13 mouse cellular contexts compared by ENCODE assay signal in the genomic region with DNA sequence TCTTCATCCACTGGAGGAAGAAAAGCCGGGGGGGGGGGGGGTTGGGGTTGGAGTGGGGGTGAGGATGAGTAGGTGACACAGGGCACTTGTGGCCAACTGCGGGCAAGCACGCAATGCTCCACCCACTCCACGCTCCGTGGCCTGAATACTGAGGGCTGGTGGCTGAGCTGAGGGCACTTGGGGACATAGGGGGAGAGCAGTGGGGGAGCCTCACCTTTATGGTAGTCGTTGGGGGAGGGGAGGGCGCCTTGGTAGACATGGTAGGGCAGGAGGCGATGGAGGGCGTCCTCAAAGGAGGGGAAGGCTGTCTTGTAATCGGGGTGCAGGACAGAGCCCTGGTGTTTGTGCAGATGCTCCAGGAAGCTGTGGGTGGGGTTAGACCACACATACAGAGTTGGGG. TPM values are rescaled to one million over a fixed set of nuclear protein-coding genes. Genes with fewer than 3 reads are reported as not detected.
DNase-seq lines count a peak whose midpoint lies in the region; ATAC-seq and TF ChIP-seq lines count a peak whose summit lies in the region.
"Had no signal": no experiment of that assay in that cellular context is flagged by ENCODE, and none has a peak within 500 bp of the region (broad histone marks: within the 10 kb centered on the region; RNA-seq: fewer than 3 reads in every experiment).

No protein-coding gene starts in this region.

- H3K4me3 ChIP-seq in embryonic facial prominence, embryonic 15.5 days (replicated peaks) = no peak overlapping the region
- no peak overlapping the region for H3K4me3 ChIP-seq in embryonic facial prominence, embryonic 10.5 days
- no peak overlapping the region for H3K4me3 ChIP-seq in kidney, embryonic 15.5 days (replicated peaks)
- no peak overlapping the region for H3K4me3 ChIP-seq in neural tube, embryonic 14.5 days (ENCODE audit: low read depth, low read length)
- H3K4me3 ChIP-seq in midbrain, postnatal 0 days (ENCODE audit: low read depth, low read length) = no peak overlapping the region
- H3K4me3 ChIP-seq: erythroblast, embryonic 14.5 days; forebrain, embryonic 15.5 days; heart, embryonic 13.5 days; limb, embryonic 15.5 days; midbrain, embryonic 12.5 days had no signal

- no peak overlapping the region for H3K9ac ChIP-seq in embryonic facial prominence, embryonic 15.5 days
- H3K9ac ChIP-seq in kidney, embryonic 15.5 days = no peak overlapping the region
- H3K9ac ChIP-seq in neural tube, embryonic 14.5 days (replicated peaks; ENCODE audit: low read depth, low read length) = no peak overlapping the region
- no peak overlapping the region for H3K9ac ChIP-seq in midbrain, postnatal 0 days (replicated peaks; ENCODE audit: low read length, poor library complexity, severe bottlenecking)
- H3K9ac ChIP-seq: forebrain, embryonic 15.5 days; heart, embryonic 13.5 days; limb, embryonic 15.5 days; midbrain, embryonic 12.5 days had no signal

- H3K36me3 ChIP-seq in embryonic facial prominence, embryonic 15.5 days = peaks cover 76% of the 10 kb centered on the region
- peaks cover 99% of the 10 kb centered on the region for H3K36me3 ChIP-seq in embryonic facial prominence, embryonic 10.5 days (replicated peaks)
- peaks cover 86% of the 10 kb centered on the region for H3K36me3 ChIP-seq in kidney, embryonic 15.5 days
- H3K36me3 ChIP-seq in neural tube, embryonic 14.5 days (ENCODE audit: control insufficient read depth, insufficient read depth, low read length) = peaks cover 21% of the 10 kb centered on the region
- H3K36me3 ChIP-seq in midbrain, postnatal 0 days (ENCODE audit: insufficient read depth, low read length) = peaks cover 38% of the 10 kb centered on the region

- 0 out of 2 replicates have a peak overlapping the region, but pooled peaks have one; percentile 69 for H3K27ac ChIP-seq in embryonic facial prominence, embryonic 15.5 days (replicated peaks)
- H3K27ac ChIP-seq in embryonic facial prominence, embryonic 10.5 days (replicated peaks) = no peak overlapping the region
- H3K27ac ChIP-seq in kidney, embryonic 15.5 days = no peak overlapping the region
- no peak overlapping the region for H3K27ac ChIP-seq in neural tube, embryonic 14.5 days (ENCODE audit: low read depth, low read length)
- no peak overlapping the region for H3K27ac ChIP-seq in midbrain, postnatal 0 days (ENCODE audit: low read depth, low read length)
- H3K27ac ChIP-seq: forebrain, embryonic 15.5 days; heart, embryonic 13.5 days; limb, embryonic 15.5 days; midbrain, embryonic 12.5 days had no signal

- no peaks in the 10 kb centered on the region for H3K4me1 ChIP-seq in embryonic facial prominence, embryonic 15.5 days
- H3K4me1 ChIP-seq in embryonic facial prominence, embryonic 10.5 days = no peaks in the 10 kb centered on the region
- no peaks in the 10 kb centered on the region for H3K4me1 ChIP-seq in kidney, embryonic 15.5 days
- no peaks in the 10 kb centered on the region for H3K4me1 ChIP-seq in neural tube, embryonic 14.5 days (ENCODE audit: control insufficient read depth, insufficient read depth, low read length)
- H3K4me1 ChIP-seq in midbrain, postnatal 0 days (ENCODE audit: insufficient read depth, low read length) = no peaks in the 10 kb centered on the region
- H3K4me1 ChIP-seq: forebrain, embryonic 15.5 days; limb, embryonic 15.5 days; midbrain, embryonic 12.5 days had no signal

- no peak for TF ChIP-seq CTCF in midbrain, postnatal 0 days (IDR thresholded peaks at IDR 0.05)

- H3K27me3 ChIP-seq in embryonic facial prominence, embryonic 15.5 days = no peaks in the 10 kb centered on the region
- H3K27me3 ChIP-seq in embryonic facial prominence, embryonic 10.5 days (replicated peaks; ENCODE audit: low read depth, poor library complexity, severe bottlenecking) = no peaks in the 10 kb centered on the region
- H3K27me3 ChIP-seq in kidney, embryonic 15.5 days = no peaks in the 10 kb centered on the region
- H3K27me3 ChIP-seq in neural tube, embryonic 14.5 days (ENCODE audit: control insufficient read depth, insufficient read depth, low read length) = no peaks in the 10 kb centered on the region
- H3K27me3 ChIP-seq in midbrain, postnatal 0 days (ENCODE audit: insufficient read depth, low read length) = no peaks in the 10 kb centered on the region
- H3K27me3 ChIP-seq: forebrain, embryonic 15.5 days; heart, embryonic 13.5 days; limb, embryonic 15.5 days; midbrain, embryonic 12.5 days had no signal

- WGBS in embryonic facial prominence, embryonic 15.5 days = 90% methylated on average over 10 of the region's 10 CpGs
- WGBS in embryonic facial prominence, embryonic 10.5 days = 96% methylated on average over 10 of the region's 10 CpGs
- 92% methylated on average over 10 of the region's 10 CpGs for WGBS in kidney, embryonic 15.5 days
- 97% methylated on average over 10 of the region's 10 CpGs for WGBS in neural tube, embryonic 14.5 days
- 96% methylated on average over 10 of the region's 10 CpGs for WGBS in midbrain, postnatal 0 days

- H3K9me3 ChIP-seq in embryonic facial prominence, embryonic 15.5 days (replicated peaks) = no peaks in the 10 kb centered on the region
- peaks cover 7% of the 10 kb centered on the region; the same call in 1 of the 2 replicates for H3K9me3 ChIP-seq in embryonic facial prominence, embryonic 10.5 days
- no peaks in the 10 kb centered on the region for H3K9me3 ChIP-seq in kidney, embryonic 15.5 days (replicated peaks)
- no peaks in the 10 kb centered on the region for H3K9me3 ChIP-seq in neural tube, embryonic 14.5 days (ENCODE audit: control insufficient read depth, low read length)
- no peaks in the 10 kb centered on the region for H3K9me3 ChIP-seq in midbrain, postnatal 0 days (ENCODE audit: low read length)
- H3K9me3 ChIP-seq: forebrain, embryonic 15.5 days; heart, embryonic 13.5 days; limb, embryonic 15.5 days; midbrain, embryonic 12.5 days had no signal

- no peak overlapping the region for H3K4me2 ChIP-seq in embryonic facial prominence, embryonic 15.5 days (replicated peaks)
- H3K4me2 ChIP-seq in kidney, embryonic 15.5 days = no peak overlapping the region
- H3K4me2 ChIP-seq in neural tube, embryonic 14.5 days (ENCODE audit: low read depth, low read length) = no peak overlapping the region
- H3K4me2 ChIP-seq in midbrain, postnatal 0 days (ENCODE audit: low read depth, low read length, poor library complexity, severe bottlenecking) = no peak overlapping the region
- H3K4me2 ChIP-seq: forebrain, embryonic 15.5 days; heart, embryonic 13.5 days; limb, embryonic 15.5 days; midbrain, embryonic 12.5 days had no signal

- peak; percentile 16; the same call in 1 of the 2 replicates for ATAC-seq in embryonic facial prominence, embryonic 15.5 days (ENCODE audit: insufficient number of reproducible peaks, low FRiP score, low TSS enrichment, low read depth)
- 0 out of 2 replicates have a peak, but pooled peaks have one; percentile 16 for ATAC-seq in kidney, embryonic 15.5 days (replicated peaks; ENCODE audit: low FRiP score)
- ATAC-seq in neural tube, embryonic 14.5 days (ENCODE audit: low read depth) = peak; percentile 5; the same call in 1 of the 2 replicates
- peak; percentile 6; the same call in 1 of the 2 replicates for ATAC-seq in midbrain, postnatal 0 days (ENCODE audit: low FRiP score)
- ATAC-seq: forebrain, embryonic 15.5 days had no signal

- DNase-seq in embryonic facial prominence, embryonic 10.5 days (ENCODE audit: low spot score) = no peak
- no peak for DNase-seq in kidney, adult 9 months
- no peak for DNase-seq in neural tube, embryonic 10.5 days (ENCODE audit: extremely low spot score, low spot score)
- no peak for DNase-seq in midbrain, postnatal 0 days (ENCODE audit: low spot score)

RNA-seq across cellular contexts. Expression of gene Ehd2, which starts 8.1 kb away (rescaled TPM):
- polyA plus RNA-seq in embryonic facial prominence, embryonic 15.5 days (2015; fragmentation: Nextera tagmentation; extraction: Ambion mirVana) = 72.5 and 73.3 TPM in 2 replicates
- 11.6 and 13.8 TPM in 2 replicates for polyA plus RNA-seq in embryonic facial prominence, embryonic 10.5 days (2016; fragmentation: Nextera tagmentation; extraction: Ambion mirVana)
- polyA plus RNA-seq in kidney, embryonic 15.5 days (2015; fragmentation: Nextera tagmentation; extraction: Ambion mirVana) = 39.4 and 39.5 TPM in 2 replicates
- polyA plus RNA-seq in neural tube, embryonic 14.5 days (2014; fragmentation: Nextera tagmentation; extraction: Ambion mirVana) = 3.2 and 5.5 TPM in 2 replicates
- 5.6 and 5.9 TPM in 2 replicates for total RNA-seq in midbrain, postnatal 0 days (2014; rRNA removed)
- 3.9 and 4.3 TPM in 2 replicates for polyA plus RNA-seq in midbrain, postnatal 0 days (2015; fragmentation: Nextera tagmentation; extraction: Ambion mirVana)
- total RNA-seq: granulocyte monocyte progenitor cell, adult 5-6 weeks had no signal

RNA-seq across cellular contexts. Expression of gene Nop53, which starts 29.6 kb away (rescaled TPM):
- polyA plus RNA-seq in embryonic facial prominence, embryonic 15.5 days (2015; fragmentation: Nextera tagmentation; extraction: Ambion mirVana) = 202 and 212 TPM in 2 replicates
- polyA plus RNA-seq in embryonic facial prominence, embryonic 10.5 days (2016; fragmentation: Nextera tagmentation; extraction: Ambion mirVana) = 180 and 185 TPM in 2 replicates
- polyA plus RNA-seq in kidney, embryonic 15.5 days (2015; fragmentation: Nextera tagmentation; extraction: Ambion mirVana) = 194 and 195 TPM in 2 replicates
- 99.9 and 122 TPM in 2 replicates for polyA plus RNA-seq in neural tube, embryonic 14.5 days (2014; fragmentation: Nextera tagmentation; extraction: Ambion mirVana)
- total RNA-seq in midbrain, postnatal 0 days (2014; rRNA removed) = 82.8 and 104 TPM in 2 replicates
- polyA plus RNA-seq in midbrain, postnatal 0 days (2015; fragmentation: Nextera tagmentation; extraction: Ambion mirVana) = 128 and 143 TPM in 2 replicates

RNA-seq across cellular contexts. Expression of gene Selenow, which starts 53.2 kb away (rescaled TPM):
- polyA plus RNA-seq in embryonic facial prominence, embryonic 15.5 days (2015; fragmentation: Nextera tagmentation; extraction: Ambion mirVana) = 931 and 958 TPM in 2 replicates
- 756 and 839 TPM in 2 replicates for polyA plus RNA-seq in embryonic facial prominence, embryonic 10.5 days (2016; fragmentation: Nextera tagmentation; extraction: Ambion mirVana)
- polyA plus RNA-seq in kidney, embryonic 15.5 days (2015; fragmentation: Nextera tagmentation; extraction: Ambion mirVana) = 745 and 748 TPM in 2 replicates
- polyA plus RNA-seq in neural tube, embryonic 14.5 days (2014; fragmentation: Nextera tagmentation; extraction: Ambion mirVana) = 1,481 and 1,546 TPM in 2 replicates
- 718 and 730 TPM in 2 replicates for total RNA-seq in midbrain, postnatal 0 days (2014; rRNA removed)
- polyA plus RNA-seq in midbrain, postnatal 0 days (2015; fragmentation: Nextera tagmentation; extraction: Ambion mirVana) = 2,106 and 2,315 TPM in 2 replicates
